Mouse (Mus musculus) spleen, adult 12 weeks (tissue): ENCODE results near the gene Mnx1.
A peak's percentile ranks its signal among the peaks of the same experiment; 100 is the strongest.

ENCODE experiments used
- DNase-seq: peaks from one replicate; pipeline ENCODE4 v3.0.0; 2022; ENCODE audit warnings: low spot score

Gene Mnx1

GRCm38 (mm10) chr5:29478208-29479197, at the start of gene Mnx1:
Gene Mnx1, minus strand, starts transcription at chr5:29478470.
- DNase-seq, result no peak

GRCm38 (mm10) chr5:29516432-29516831, 38.2 kb upstream of the Mnx1 start:
- DNase-seq, result peak; percentile 44

- DNase-seq, result peak; percentile 30
Measured at GRCm38 (mm10) chr5:29515888-29516287, 37.6 kb upstream of the Mnx1 start.

- no peak for DNase-seq
Measured at GRCm38 (mm10) chr5:29507013-29507412, 28.7 kb upstream of the Mnx1 start.

GRCm38 (mm10) chr5:29487321-29487720, 9.1 kb upstream of the Mnx1 start:
- DNase-seq, result no peak

- no peak for DNase-seq
Measured at GRCm38 (mm10) chr5:29485941-29486320, 7.7 kb upstream of the Mnx1 start.

GRCm38 (mm10) chr5:29484965-29485940, 7.0 kb upstream of the Mnx1 start:
- DNase-seq, result no peak

- DNase-seq, result no peak
Measured at GRCm38 (mm10) chr5:29483801-29484200, 5.5 kb upstream of the Mnx1 start.

GRCm38 (mm10) chr5:29479198-29479593, 926 bp upstream of the Mnx1 start:
- DNase-seq, result no peak

GRCm38 (mm10) chr5:29477474-29478207, 629 bp downstream of the Mnx1 start:
- no peak for DNase-seq

GRCm38 (mm10) chr5:29476021-29476420, 2.2 kb downstream of the Mnx1 start:
- DNase-seq, result no peak

GRCm38 (mm10) chr5:29475556-29475955, 2.7 kb downstream of the Mnx1 start:
- no peak for DNase-seq

GRCm38 (mm10) chr5:29475041-29475440, 3.2 kb downstream of the Mnx1 start:
- no peak for DNase-seq

GRCm38 (mm10) chr5:29474246-29474960, 3.9 kb downstream of the Mnx1 start:
- DNase-seq, result no peak

- no peak for DNase-seq
Measured at GRCm38 (mm10) chr5:29473551-29474245, 4.6 kb downstream of the Mnx1 start.

GRCm38 (mm10) chr5:29471855-29472665, 6.2 kb downstream of the Mnx1 start:
- DNase-seq, result no peak

- no peak for DNase-seq
Measured at GRCm38 (mm10) chr5:29471396-29471795, 6.9 kb downstream of the Mnx1 start.

GRCm38 (mm10) chr5:29470851-29471394, 7.3 kb downstream of the Mnx1 start:
- no peak for DNase-seq

- no peak for DNase-seq
Measured at GRCm38 (mm10) chr5:29470271-29470670, 8.0 kb downstream of the Mnx1 start.
